Mouse (Mus musculus) E14TG2a.4 (cell line): ENCODE data around the gene Epop.

Experiments
- CTCF ChIP-seq: conservative IDR thresholded peaks from 2 replicates; pipeline ENCODE4 v1.5.1; 2014; ENCODE audit warnings: low read length
- NANOG ChIP-seq: IDR thresholded peaks from 2 replicates; pipeline ENCODE4 v1.6.1; 2014; ENCODE audit warnings: borderline replicate concordance, low read length, mixed read lengths

GRCm38 (mm10) chr11:97619391-97619795 lies 10.1 kb downstream of the Epop start:
- TF ChIP-seq CTCF (peak; percentile 44), NANOG (no peak)
